Mouse (Mus musculus) Muller cell, postnatal 12 days (primary cell): ENCODE measurements around the gene Capg.
A peak's percentile ranks its signal among the peaks of the same experiment; 100 is the strongest.

Experiments used
- DNase-seq: peaks from one replicate; pipeline ENCODE4 v3.0.0-alpha.2; 2015; ENCODE audit errors: inconsistent ontology term

Gene Capg

GRCm38 (mm10) chr6:72570644-72571397, 26.6 kb downstream of the Capg start:
- no peak for DNase-seq

GRCm38 (mm10) chr6:72571826-72572225, 27.6 kb downstream of the Capg start:
- DNase-seq, result no peak

- no peak for DNase-seq
These were observed 31.9 kb downstream of the Capg start for GRCm38 (mm10) chr6:72576041-72576440.

GRCm38 (mm10) chr6:72581625-72582382, 37.6 kb downstream of the Capg start:
- DNase-seq, result no peak

GRCm38 (mm10) chr6:72583211-72583839, 39.1 kb downstream of the Capg start:
- DNase-seq, result no peak

- DNase-seq, result no peak
These were observed 40.0 kb downstream of the Capg start for GRCm38 (mm10) chr6:72584154-72584553.

- DNase-seq, result no peak
These were observed 42.5 kb downstream of the Capg start for GRCm38 (mm10) chr6:72586701-72587100.

GRCm38 (mm10) chr6:72588307-72588706, 44.1 kb downstream of the Capg start:
- no peak for DNase-seq

- DNase-seq, result no peak
These were observed 45.9 kb downstream of the Capg start for GRCm38 (mm10) chr6:72590111-72590510.

- no peak for DNase-seq
These were observed 49.0 kb downstream of the Capg start for GRCm38 (mm10) chr6:72593011-72593803.

GRCm38 (mm10) chr6:72593914-72594313, 49.7 kb downstream of the Capg start:
- DNase-seq, result no peak

GRCm38 (mm10) chr6:72597083-72597874, 53.1 kb downstream of the Capg start:
- peak; percentile 9 for DNase-seq

- DNase-seq, result peak; percentile 93
These were observed 54.0 kb downstream of the Capg start, which contains the start of the genes Elmod3 and Retsat for GRCm38 (mm10) chr6:72597956-72598753. Gene Elmod3 (minus strand): TSS chr6:72598413. Gene Retsat (plus strand): TSS chr6:72598475.

GRCm38 (mm10) chr6:72598791-72599557, 54.8 kb downstream of the Capg start:
- DNase-seq, result no peak

GRCm38 (mm10) chr6:72600216-72600615, 56.0 kb downstream of the Capg start:
- DNase-seq, result no peak

- no peak for DNase-seq
These were observed 56.6 kb downstream of the Capg start for GRCm38 (mm10) chr6:72600771-72601170.

GRCm38 (mm10) chr6:72601732-72602131, 57.5 kb downstream of the Capg start:
- DNase-seq, result peak; percentile 54

- DNase-seq, result no peak
These were observed 59.9 kb downstream of the Capg start for GRCm38 (mm10) chr6:72604066-72604465.

- DNase-seq, result no peak
These were observed 62.9 kb downstream of the Capg start for GRCm38 (mm10) chr6:72607060-72607459.
